Mouse (Mus musculus) left cerebral cortex, adult 2 months (tissue): ENCODE data around the gene Gla. TPM values are rescaled to one million over a fixed set of nuclear protein-coding genes. Genes with fewer than 3 reads are reported as not detected.

Source experiments
- DNase-seq, 2 experiments: peaks; one replicate each; pipeline ENCODE4 v3.0.0; 2021 to 2022; ENCODE audit warnings: low spot score in 2 of 2, mixed read lengths in 1 of 2; ENCODE audit errors: extremely low spot score in 1 of 2
- H3K27ac ChIP-seq: fragments of 200-600 bp; 2 replicates; pipeline ENCODE4 v1.8.1; 2022
- H3K4me3 ChIP-seq: fragments of 200-600 bp; 2 replicates; pipeline ENCODE4 v1.8.1; 2022
- CTCF ChIP-seq: fragments of 200-600 bp; IDR thresholded peaks from 2 replicates; pipeline ENCODE4 v1.8.1; 2022; ENCODE audit warnings: antibody characterized with exemption, mild to moderate bottlenecking, moderate library complexity
- intact Hi-C: fragments of 180-260 bp; cut with DNase I; formaldehyde crosslinking; loops from one replicate; pipeline ENCODE4 v1.15.1; 2025
- long read RNA-seq, 2 experiments: library from polyadenylated mRNA; stranded (forward); transcript quantifications; one replicate each; pipeline ENCODE4 v2.0.0; 2021; ENCODE audit warnings: borderline mapping rate in 2 of 2
- total RNA-seq, 2 experiments: library from RNA; stranded (reverse); gene quantifications; 2 replicates each; pipeline ENCODE4 v1.2.3; 2021

Gene Gla
- 10 to 100 TPM; 11.0 to 12.2 TPM for total RNA-seq
- long read RNA-seq, experiment 1, partial matches to known transcripts, result 1 of 2 reads
- long read RNA-seq, experiment 1, other reads (novel, unspliced or antisense), result 1 of 2 reads
- long read RNA-seq, experiment 2, partial matches to known transcripts, result 0 of 1 reads
- long read RNA-seq, experiment 2, other reads (novel, unspliced or antisense), result 1 of 1 reads

GRCm38 (mm10) chrX:134600659-134601379 is at the start of gene Gla, which contains the start of gene Hnrnph2:
Gene Gla, minus strand, starts transcription at chrX:134601125.
Gene Hnrnph2, plus strand, starts transcription at chrX:134601179.
- peak within 1 kb of the TSS; percentile 98 for H3K27ac ChIP-seq
- peak; percentile 75 to 85 for DNase-seq
- TF ChIP-seq CTCF, result no peak
- intact Hi-C loops, result no loop called here
- peak within 1 kb of the TSS; percentile 52 for H3K4me3 ChIP-seq

GRCm38 (mm10) chrX:134648031-134648692 is 47.2 kb upstream of the Gla start:
- H3K27ac ChIP-seq, result no peak overlapping the region
- H3K4me3 ChIP-seq, result no peak overlapping the region
- peak; percentile 56 to 73 for DNase-seq
- intact Hi-C loops, result no loop called here
- TF ChIP-seq CTCF, result peak; percentile 75

DNA sequence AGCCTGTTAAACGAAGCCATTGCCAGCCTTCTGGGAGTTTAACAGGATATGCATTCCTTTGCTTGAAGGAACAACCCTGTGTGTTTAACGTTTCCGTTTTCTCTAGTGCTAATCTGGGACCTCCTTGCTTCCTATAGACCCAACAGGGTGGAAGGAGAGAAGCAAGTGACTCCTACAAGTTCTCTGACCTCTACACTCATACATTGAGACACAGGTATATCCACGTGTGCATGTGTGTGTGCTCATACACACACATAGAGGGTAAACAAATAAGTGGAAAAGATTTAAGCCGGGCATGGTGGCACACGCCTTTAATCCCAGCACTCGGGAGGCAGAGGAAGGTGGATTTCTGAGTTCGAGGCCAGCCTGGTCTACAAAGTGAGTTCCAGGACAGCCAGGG is 46.5 kb upstream of the Gla start:
- no peak for DNase-seq
- H3K27ac ChIP-seq, result no peak overlapping the region
- H3K4me3 ChIP-seq, result no peak overlapping the region
- intact Hi-C loops, result no loop called here
- TF ChIP-seq CTCF, result no peak

DNA sequence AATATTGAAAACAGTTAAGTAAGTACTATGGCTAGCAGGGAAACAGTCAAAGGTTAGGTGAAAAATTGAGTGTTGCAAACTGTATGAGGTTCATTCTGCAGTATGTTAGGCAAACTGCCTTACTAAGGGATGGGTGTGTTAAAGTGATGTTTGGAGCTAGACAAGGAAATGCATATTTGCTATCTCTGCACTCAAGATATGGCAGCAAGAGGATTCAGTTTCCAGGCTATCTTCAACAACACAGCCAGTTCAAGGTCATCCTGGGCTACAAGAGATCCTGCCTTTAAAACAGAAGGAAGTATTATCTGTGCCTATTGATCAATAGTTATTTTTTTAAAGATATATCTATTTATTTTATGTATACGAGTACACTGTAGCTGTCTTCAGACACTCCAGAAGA is 45.4 kb upstream of the Gla start:
- no peak for DNase-seq
- intact Hi-C loops, result no loop called here
- H3K27ac ChIP-seq, result no peak overlapping the region
- H3K4me3 ChIP-seq, result no peak overlapping the region
- no peak for TF ChIP-seq CTCF

GRCm38 (mm10) chrX:134641000-134641760 is 40.3 kb upstream of the Gla start:
- no peak for DNase-seq
- no peak overlapping the region for H3K27ac ChIP-seq
- TF ChIP-seq CTCF, result no peak
- H3K4me3 ChIP-seq, result no peak overlapping the region
- intact Hi-C loops, result no loop called here

DNA sequence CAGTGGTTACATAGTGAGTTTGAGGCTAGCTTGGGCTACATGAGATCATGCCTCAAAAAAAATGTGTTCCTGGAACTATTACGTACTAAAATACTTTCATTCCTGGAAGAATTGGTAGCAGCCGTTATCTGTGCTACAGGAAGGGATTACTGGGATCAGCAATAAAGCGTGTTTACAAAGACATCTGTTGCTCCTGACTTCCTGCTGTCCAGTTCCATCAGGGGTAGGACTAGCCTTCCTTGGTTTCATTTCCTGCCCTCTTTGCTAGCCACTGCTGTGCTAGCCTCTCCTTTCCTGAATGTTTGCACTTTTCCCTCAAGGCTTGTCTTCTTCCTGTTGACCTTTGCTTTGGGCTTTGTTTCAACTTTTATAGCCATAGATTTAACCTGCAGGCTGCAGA is 34.9 kb upstream of the Gla start:
- H3K4me3 ChIP-seq, result no peak overlapping the region
- TF ChIP-seq CTCF, result no peak
- H3K27ac ChIP-seq, result no peak overlapping the region
- intact Hi-C loops, result no loop called here
- no peak for DNase-seq

DNA sequence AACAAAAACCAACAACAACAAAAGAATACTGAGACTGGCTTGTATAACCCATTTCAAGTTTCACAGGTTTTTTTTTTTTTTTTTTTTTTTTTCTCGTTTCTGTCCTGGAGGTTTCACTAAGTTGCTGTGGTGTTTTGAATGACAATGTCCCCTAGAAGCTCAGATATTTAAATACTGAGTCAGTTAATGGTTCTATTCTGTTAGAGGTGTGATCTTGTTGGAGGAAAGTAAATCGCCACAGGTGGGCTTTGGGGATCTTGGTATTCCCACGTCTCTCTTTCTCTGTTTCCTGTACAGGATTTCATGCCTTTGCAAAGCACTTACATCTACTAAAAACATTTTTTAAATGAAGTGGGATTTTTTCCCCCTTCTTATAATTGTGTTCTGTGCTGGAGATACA is 34.2 kb upstream of the Gla start:
- no peak overlapping the region for H3K27ac ChIP-seq
- intact Hi-C loops, result no loop called here
- no peak for DNase-seq
- no peak for TF ChIP-seq CTCF
- no peak overlapping the region for H3K4me3 ChIP-seq

GRCm38 (mm10) chrX:134632710-134633109 is 31.8 kb upstream of the Gla start:
- Histone ChIP-seq H3K27ac (no peak overlapping the region), H3K4me3 (no peak overlapping the region)
- no peak for DNase-seq
- TF ChIP-seq CTCF, result no peak
- intact Hi-C loops, result no loop called here

GRCm38 (mm10) chrX:134628200-134628599 is 27.3 kb upstream of the Gla start:
- TF ChIP-seq CTCF, result no peak
- intact Hi-C loops, result no loop called here

DNA sequence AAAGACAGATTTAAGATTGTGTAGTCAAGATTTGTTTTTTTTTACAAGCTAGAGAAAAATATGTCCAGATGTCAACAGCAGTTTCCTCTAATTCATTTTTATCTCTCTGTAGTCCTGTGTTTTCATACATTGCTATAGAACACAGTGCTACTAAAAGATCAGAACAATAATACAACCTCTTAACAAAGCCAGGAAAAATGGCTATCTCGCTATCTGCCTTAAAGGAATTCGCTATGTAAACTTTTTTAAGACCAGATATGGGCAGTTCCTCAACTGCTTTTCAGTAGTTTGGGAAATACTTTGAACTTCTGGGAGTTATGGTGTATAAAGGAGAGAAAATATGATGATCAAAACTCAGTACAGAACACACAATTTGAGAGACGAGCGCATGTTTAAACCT is 22.4 kb upstream of the Gla start:
- TF ChIP-seq CTCF, result no peak
- intact Hi-C loops, result no loop called here

More at GRCm38 (mm10) chrX:134628200-134628599, 27.3 kb upstream of the Gla start:
- DNase-seq, result no peak
- no peak overlapping the region for H3K4me3 ChIP-seq
- no peak overlapping the region for H3K27ac ChIP-seq

GRCm38 (mm10) chrX:134621685-134622084 is 20.8 kb upstream of the Gla start:
- no peak for TF ChIP-seq CTCF
- Histone ChIP-seq H3K4me3 (no peak overlapping the region), H3K27ac (no peak overlapping the region)
- intact Hi-C loops, result no loop called here
- no peak for DNase-seq

More for the DNA sequence above, 22.4 kb upstream of the Gla start:
- Histone ChIP-seq H3K27ac (no peak overlapping the region), H3K4me3 (no peak overlapping the region)
- no peak for DNase-seq

DNA sequence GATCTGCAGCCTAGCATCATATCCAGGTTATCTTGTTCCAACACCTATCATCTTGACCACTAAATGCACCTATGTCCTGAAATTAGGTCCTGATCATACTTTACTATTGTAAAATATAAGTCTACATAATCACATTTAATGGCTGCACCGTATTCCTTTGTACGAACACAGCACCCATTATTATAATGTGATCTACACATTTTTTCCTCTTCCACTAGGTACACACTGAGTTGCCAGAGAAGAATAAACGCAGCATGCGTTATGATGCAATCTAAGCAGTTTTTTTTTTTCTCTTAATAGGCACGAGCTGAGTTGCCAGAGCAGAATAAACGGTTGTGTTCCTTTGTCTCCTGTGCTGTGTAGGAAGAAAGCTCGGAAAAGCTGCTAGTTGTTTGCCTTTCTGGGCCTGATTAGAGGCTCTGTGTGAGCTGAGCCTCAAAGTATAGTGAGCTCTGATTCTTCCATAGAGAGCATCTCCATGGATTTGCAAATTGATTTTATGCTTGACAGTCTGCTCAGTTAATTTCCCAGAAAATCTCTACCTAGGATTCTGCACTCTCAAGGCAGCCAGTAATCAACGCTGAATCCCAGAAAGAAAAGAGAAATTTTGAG is 19.4 kb upstream of the Gla start:
- DNase-seq, result no peak
- no peak overlapping the region for H3K4me3 ChIP-seq
- TF ChIP-seq CTCF, result no peak
- H3K27ac ChIP-seq, result no peak overlapping the region
- intact Hi-C loops, result no loop called here
